7 mouse cellular contexts compared by ENCODE assay signal in genomic region chr1:86530871-86531546, GRCm38 (mm10). TPM values are rescaled to one million over a fixed set of nuclear protein-coding genes. Genes with fewer than 3 reads are reported as not detected.
DNase-seq lines count a peak whose midpoint lies in the region; ATAC-seq and TF ChIP-seq lines count a peak whose summit lies in the region.

No protein-coding gene starts in this region.

- no peaks in the 10 kb centered on the region for H3K27me3 ChIP-seq in lung, embryonic 15.5 days
- no peaks in the 10 kb centered on the region for H3K27me3 ChIP-seq in embryonic facial prominence, embryonic 12.5 days
- no peaks in the 10 kb centered on the region for H3K27me3 ChIP-seq in limb, embryonic 13.5 days
- H3K27me3 ChIP-seq in stomach, embryonic 16.5 days (ENCODE audit: control insufficient read depth, insufficient read depth, low read length): no peaks in the 10 kb centered on the region

- peak overlapping the region; percentile 25; the same call in 1 of the 2 replicates for H3K9ac ChIP-seq in lung, embryonic 15.5 days
- H3K9ac ChIP-seq in embryonic facial prominence, embryonic 12.5 days: no peak overlapping the region
- H3K9ac ChIP-seq in limb, embryonic 13.5 days: peak overlapping the region; percentile 50; the same call in 1 of the 2 replicates
- 0 out of 2 replicates have a peak overlapping the region, but pooled peaks have one; percentile 17 for H3K9ac ChIP-seq in stomach, embryonic 16.5 days (ENCODE audit: low read length)

- no peak for TF ChIP-seq CTCF in lung, adult 2 months (IDR thresholded peaks at IDR 0.05; ENCODE audit: insufficient read depth, low read length)

- peak overlapping the region; percentile 65 for H3K27ac ChIP-seq in lung, embryonic 15.5 days
- 0 out of 2 replicates have a peak overlapping the region, but pooled peaks have one; percentile 12 for H3K27ac ChIP-seq in embryonic facial prominence, embryonic 12.5 days
- H3K27ac ChIP-seq in limb, embryonic 13.5 days: no peak overlapping the region; the same call in 1 of the 2 replicates
- peak overlapping the region; percentile 76 for H3K27ac ChIP-seq in stomach, embryonic 16.5 days (ENCODE audit: low read length)

- ATAC-seq in lung, embryonic 15.5 days (ENCODE audit: borderline replicate concordance, extremely low read depth, low FRiP score, low TSS enrichment): no peak
- no peak for ATAC-seq in embryonic facial prominence, embryonic 12.5 days (ENCODE audit: insufficient number of reproducible peaks, insufficient read depth, low FRiP score, low TSS enrichment)
- ATAC-seq in limb, embryonic 13.5 days (ENCODE audit: low FRiP score, low read depth): no peak
- no peak for ATAC-seq in stomach, embryonic 16.5 days (ENCODE audit: insufficient read depth, low FRiP score)

- peaks cover 33% of the 10 kb centered on the region for H3K4me1 ChIP-seq in lung, embryonic 15.5 days
- peaks cover 8% of the 10 kb centered on the region for H3K4me1 ChIP-seq in lung, adult 2 months (ENCODE audit: control insufficient read depth, insufficient read depth, low read length)
- H3K4me1 ChIP-seq in embryonic facial prominence, embryonic 12.5 days: peaks cover 27% of the 10 kb centered on the region
- peaks cover 32% of the 10 kb centered on the region for H3K4me1 ChIP-seq in limb, embryonic 13.5 days
- H3K4me1 ChIP-seq in stomach, embryonic 16.5 days (ENCODE audit: control insufficient read depth, insufficient read depth, low read length): peaks cover 18% of the 10 kb centered on the region

- 0 out of 2 replicates have a peak overlapping the region, but pooled peaks have one; percentile 26 for H3K4me2 ChIP-seq in lung, embryonic 15.5 days
- peak overlapping the region; percentile 33 for H3K4me2 ChIP-seq in embryonic facial prominence, embryonic 12.5 days (replicated peaks)
- peak overlapping the region; percentile 46 for H3K4me2 ChIP-seq in limb, embryonic 13.5 days (replicated peaks)
- no peak overlapping the region for H3K4me2 ChIP-seq in stomach, embryonic 16.5 days (ENCODE audit: low read depth, low read length)

- peaks cover 26% of the 10 kb centered on the region for H3K36me3 ChIP-seq in lung, embryonic 15.5 days
- peaks cover 23% of the 10 kb centered on the region for H3K36me3 ChIP-seq in embryonic facial prominence, embryonic 12.5 days
- peaks cover 35% of the 10 kb centered on the region for H3K36me3 ChIP-seq in limb, embryonic 13.5 days
- no peaks in the 10 kb centered on the region for H3K36me3 ChIP-seq in stomach, embryonic 16.5 days (ENCODE audit: control insufficient read depth, insufficient read depth, low read length)

- no peak for TF ChIP-seq POLR2A in lung, adult 2 months (IDR thresholded peaks at IDR 0.05; ENCODE audit: borderline replicate concordance, extremely low read depth, low read depth, low read length)

- DNase-seq in lung, adult 2 months: no peak
- no peak for DNase-seq in urinary bladder, adult 18-20 months (ENCODE audit: low spot score in 2 of 2)
- DNase-seq in adrenal gland, postnatal 36 days: no peak

- H3K9me3 ChIP-seq in lung, embryonic 15.5 days: no peaks in the 10 kb centered on the region
- no peaks in the 10 kb centered on the region for H3K9me3 ChIP-seq in embryonic facial prominence, embryonic 12.5 days
- H3K9me3 ChIP-seq in limb, embryonic 13.5 days: no peaks in the 10 kb centered on the region
- no peaks in the 10 kb centered on the region for H3K9me3 ChIP-seq in stomach, embryonic 16.5 days (replicated peaks; ENCODE audit: control insufficient read depth, low read length)

- WGBS in lung, embryonic 15.5 days: 14% methylated on average over 4 of the region's 4 CpGs
- 26% methylated on average over 4 of the region's 4 CpGs for WGBS in lung, adult 2 months
- 14% methylated on average over 4 of the region's 4 CpGs for WGBS in embryonic facial prominence, embryonic 12.5 days
- WGBS in limb, embryonic 13.5 days: 11% methylated on average over 4 of the region's 4 CpGs
- WGBS in stomach, embryonic 16.5 days: 23% methylated on average over 4 of the region's 4 CpGs

- H3K4me3 ChIP-seq in lung, embryonic 15.5 days: no peak overlapping the region
- H3K4me3 ChIP-seq in lung, adult 2 months (replicated peaks; ENCODE audit: extremely low read depth, low read depth, low read length): no peak overlapping the region
- peak overlapping the region; percentile 11; the same call in 1 of the 2 replicates for H3K4me3 ChIP-seq in embryonic facial prominence, embryonic 12.5 days
- H3K4me3 ChIP-seq in limb, embryonic 13.5 days: peak overlapping the region; percentile 7; the same call in 1 of the 2 replicates
- no peak overlapping the region for H3K4me3 ChIP-seq in stomach, embryonic 16.5 days (replicated peaks; ENCODE audit: low read length)

RNA-seq across cellular contexts. Expression of gene Ptma, which starts 4.5 kb away (rescaled TPM):
- polyA plus RNA-seq in lung, embryonic 15.5 days (2015; fragmentation: Nextera tagmentation; extraction: Ambion mirVana): 2,819 and 2,940 TPM in 2 replicates
- 751 and 980 TPM in 2 replicates for polyA plus RNA-seq in lung, adult 2 months (2012; rRNA removed)
- 3,116 and 3,315 TPM in 2 replicates for polyA plus RNA-seq in embryonic facial prominence, embryonic 12.5 days (2016; fragmentation: Nextera tagmentation; extraction: Ambion mirVana)
- 2,828 and 3,051 TPM in 2 replicates for polyA plus RNA-seq in limb, embryonic 13.5 days (2015; fragmentation: Nextera tagmentation; extraction: Ambion mirVana)
- polyA plus RNA-seq in stomach, embryonic 16.5 days (2015; fragmentation: Nextera tagmentation; extraction: Ambion mirVana): 1,914 and 2,170 TPM in 2 replicates
- total RNA-seq in adrenal gland, postnatal 36 days (2021): 100 to 1,000 TPM; 546 to 552 TPM

RNA-seq across cellular contexts. Expression of gene Pde6d, which starts 51.4 kb away (rescaled TPM):
- polyA plus RNA-seq in lung, embryonic 15.5 days (2015; fragmentation: Nextera tagmentation; extraction: Ambion mirVana): 64.0 and 64.4 TPM in 2 replicates
- polyA plus RNA-seq in lung, adult 2 months (2012; rRNA removed): 15.8 and 20.8 TPM in 2 replicates
- 90.5 and 92.4 TPM in 2 replicates for polyA plus RNA-seq in embryonic facial prominence, embryonic 12.5 days (2016; fragmentation: Nextera tagmentation; extraction: Ambion mirVana)
- polyA plus RNA-seq in limb, embryonic 13.5 days (2015; fragmentation: Nextera tagmentation; extraction: Ambion mirVana): 74.2 and 75.8 TPM in 2 replicates
- 32.8 and 42.9 TPM in 2 replicates for polyA plus RNA-seq in stomach, embryonic 16.5 days (2015; fragmentation: Nextera tagmentation; extraction: Ambion mirVana)
- total RNA-seq in adrenal gland, postnatal 36 days (2021): 10 to 100 TPM; 31.2 to 35.7 TPM

RNA-seq across cellular contexts. Expression of gene Cops7b, which starts 51.7 kb away (rescaled TPM):
- polyA plus RNA-seq in lung, embryonic 15.5 days (2015; fragmentation: Nextera tagmentation; extraction: Ambion mirVana): 36.0 and 37.8 TPM in 2 replicates
- polyA plus RNA-seq in lung, adult 2 months (2012; rRNA removed): 23.2 and 30.2 TPM in 2 replicates
- 56.1 and 57.7 TPM in 2 replicates for polyA plus RNA-seq in embryonic facial prominence, embryonic 12.5 days (2016; fragmentation: Nextera tagmentation; extraction: Ambion mirVana)
- polyA plus RNA-seq in limb, embryonic 13.5 days (2015; fragmentation: Nextera tagmentation; extraction: Ambion mirVana): 52.9 and 53.3 TPM in 2 replicates
- polyA plus RNA-seq in stomach, embryonic 16.5 days (2015; fragmentation: Nextera tagmentation; extraction: Ambion mirVana): 32.5 and 32.6 TPM in 2 replicates
- 10 to 100 TPM; 12.7 to 13.0 TPM for total RNA-seq in adrenal gland, postnatal 36 days (2021)

Comparison
In these comparisons a context has a peak if more than half of its experiments do, and no peak if none do; other contexts are left out.
1. H3K4me3 ChIP-seq: peak in embryonic facial prominence, embryonic 12.5 days (single experiment) and limb, embryonic 13.5 days (single experiment); none in lung, embryonic 15.5 days (single experiment), lung, adult 2 months (single experiment) and stomach, embryonic 16.5 days (single experiment).